Mouse (Mus musculus) cortical plate, adult 2 months (tissue): ENCODE results near the gene Cdc26.

Source experiments
- CTCF ChIP-seq: fragments of 200-500 bp; IDR thresholded peaks from 2 replicates; pipeline ENCODE4 v1.5.1; 2011; ENCODE audit warnings: mild to moderate bottlenecking, control low read depth, low read length; ENCODE audit not compliant: insufficient read depth; ENCODE audit errors: extremely low read depth
- POLR2A ChIP-seq: fragments of 200-500 bp; IDR thresholded peaks from 2 replicates; pipeline ENCODE4 v1.6.1; 2011; ENCODE audit warnings: mild to moderate bottlenecking, low read length, control low read depth; ENCODE audit not compliant: insufficient read depth; ENCODE audit errors: extremely low read depth

DNA sequence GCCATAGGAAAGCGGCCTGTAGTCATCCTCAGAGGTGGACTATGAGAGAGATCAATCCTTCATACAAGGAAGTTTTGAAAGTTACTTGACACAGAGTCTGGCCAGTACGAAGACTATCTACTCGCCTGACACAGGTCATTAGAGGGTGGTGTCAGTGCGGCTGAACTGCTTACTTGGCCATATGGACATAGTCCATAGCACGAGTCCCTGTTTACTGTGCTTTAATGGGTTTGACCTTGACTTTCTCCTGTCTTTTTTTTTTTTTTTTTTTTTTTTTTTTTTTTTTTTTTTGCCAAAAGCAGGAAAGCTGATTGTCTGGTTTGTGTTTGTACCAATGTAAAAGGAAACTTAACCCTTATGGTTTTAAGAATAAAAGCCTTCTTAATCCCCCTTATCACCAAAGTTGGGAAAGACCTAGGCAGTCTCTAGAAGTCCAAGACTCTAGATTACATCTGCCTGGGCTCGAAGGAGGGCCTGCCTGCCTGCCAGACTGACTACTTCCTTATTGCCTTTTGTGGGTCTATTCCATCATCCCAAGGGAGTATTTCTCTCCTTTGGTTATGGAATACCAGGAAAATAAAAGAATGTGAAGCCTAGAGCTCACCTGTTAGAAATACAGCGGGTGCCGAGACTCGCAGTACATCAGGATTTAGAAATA is 28.6 kb downstream of the Cdc26 start:
- TF ChIP-seq CTCF (no peak), POLR2A (no peak)
